Mouse (Mus musculus): ENCODE data around the gene Sema4d. TPM values are rescaled to one million over a fixed set of nuclear protein-coding genes. Genes with fewer than 3 reads are reported as not detected.

Sema4d gene
- polyA plus RNA-seq, 1 experiment, result 3.1 TPM

- no peak overlapping the region for H3K4me3 ChIP-seq (ENCODE audit: insufficient read depth, low read length)
- peaks cover 9% of the 10 kb centered on the region; the same call in 1 of the 2 replicates for H3K4me1 ChIP-seq (ENCODE audit: control insufficient read depth, insufficient read depth, low read length)
- no peak for TF ChIP-seq POLR2A (IDR thresholded peaks at IDR 0.05; ENCODE audit: low read depth, low read length)
- TF ChIP-seq CTCF (IDR thresholded peaks at IDR 0.05; ENCODE audit: borderline replicate concordance, insufficient read depth, low read length), result no peak
- H3K27ac ChIP-seq (ENCODE audit: insufficient read depth, low read length), result no peak overlapping the region
These were observed 26.0 kb downstream of the Sema4d start for GRCm38 (mm10) chr13:51767513-51767912.

- H3K4me3 ChIP-seq (ENCODE audit: insufficient read depth, low read length), result no peak overlapping the region
- no peak for TF ChIP-seq CTCF (IDR thresholded peaks at IDR 0.05; ENCODE audit: borderline replicate concordance, insufficient read depth, low read length)
- TF ChIP-seq POLR2A (IDR thresholded peaks at IDR 0.05; ENCODE audit: low read depth, low read length), result no peak
- H3K4me1 ChIP-seq (ENCODE audit: control insufficient read depth, insufficient read depth, low read length), result peaks cover 9% of the 10 kb centered on the region; the same call in 1 of the 2 replicates
- H3K27ac ChIP-seq (ENCODE audit: insufficient read depth, low read length), result no peak overlapping the region
These were observed 26.8 kb downstream of the Sema4d start for GRCm38 (mm10) chr13:51766756-51767155.

GRCm38 (mm10) chr13:51765369-51765768, 28.2 kb downstream of the Sema4d start:
- Histone ChIP-seq H3K27ac (ENCODE audit: insufficient read depth, low read length) (no peak overlapping the region), H3K4me1 (ENCODE audit: control insufficient read depth, insufficient read depth, low read length) (peaks cover 9% of the 10 kb centered on the region; the same call in 1 of the 2 replicates), H3K4me3 (ENCODE audit: insufficient read depth, low read length) (no peak overlapping the region)
- TF ChIP-seq CTCF (IDR thresholded peaks at IDR 0.05; ENCODE audit: borderline replicate concordance, insufficient read depth, low read length), result no peak

- no peak overlapping the region for H3K4me3 ChIP-seq (ENCODE audit: insufficient read depth, low read length)
- peak overlapping the region; percentile 50 for H3K27ac ChIP-seq (ENCODE audit: insufficient read depth, low read length)
- TF ChIP-seq CTCF (IDR thresholded peaks at IDR 0.05; ENCODE audit: borderline replicate concordance, insufficient read depth, low read length) (no peak), POLR2A (IDR thresholded peaks at IDR 0.05; ENCODE audit: low read depth, low read length) (no peak)
- H3K4me1 ChIP-seq (ENCODE audit: control insufficient read depth, insufficient read depth, low read length), result peaks cover 9% of the 10 kb centered on the region; the same call in 1 of the 2 replicates
These were observed 30.4 kb downstream of the Sema4d start for GRCm38 (mm10) chr13:51763019-51763698.

GRCm38 (mm10) chr13:51761186-51761813, 32.2 kb downstream of the Sema4d start:
- no peak overlapping the region for H3K4me3 ChIP-seq (ENCODE audit: insufficient read depth, low read length)
- TF ChIP-seq CTCF (IDR thresholded peaks at IDR 0.05; ENCODE audit: borderline replicate concordance, insufficient read depth, low read length) (no peak), POLR2A (IDR thresholded peaks at IDR 0.05; ENCODE audit: low read depth, low read length) (no peak)
- peaks cover 9% of the 10 kb centered on the region; the same call in 1 of the 2 replicates for H3K4me1 ChIP-seq (ENCODE audit: control insufficient read depth, insufficient read depth, low read length)
- no peak overlapping the region for H3K27ac ChIP-seq (ENCODE audit: insufficient read depth, low read length)

- Histone ChIP-seq H3K4me1 (ENCODE audit: control insufficient read depth, insufficient read depth, low read length) (peaks cover 9% of the 10 kb centered on the region; the same call in 1 of the 2 replicates), H3K27ac (ENCODE audit: insufficient read depth, low read length) (no peak overlapping the region), H3K4me3 (ENCODE audit: insufficient read depth, low read length) (no peak overlapping the region)
- TF ChIP-seq CTCF (IDR thresholded peaks at IDR 0.05; ENCODE audit: borderline replicate concordance, insufficient read depth, low read length) (no peak), POLR2A (IDR thresholded peaks at IDR 0.05; ENCODE audit: low read depth, low read length) (no peak)
These were observed 34.1 kb downstream of the Sema4d start for GRCm38 (mm10) chr13:51759256-51759987.

GRCm38 (mm10) chr13:51758428-51758827, 35.1 kb downstream of the Sema4d start:
- no peak for TF ChIP-seq POLR2A (IDR thresholded peaks at IDR 0.05; ENCODE audit: low read depth, low read length)
- TF ChIP-seq CTCF (IDR thresholded peaks at IDR 0.05; ENCODE audit: borderline replicate concordance, insufficient read depth, low read length), result no peak
- no peak overlapping the region for H3K27ac ChIP-seq (ENCODE audit: insufficient read depth, low read length)
- peaks cover 8% of the 10 kb centered on the region; the same call in 1 of the 2 replicates for H3K4me1 ChIP-seq (ENCODE audit: control insufficient read depth, insufficient read depth, low read length)
- no peak overlapping the region for H3K4me3 ChIP-seq (ENCODE audit: insufficient read depth, low read length)

- H3K4me1 ChIP-seq (ENCODE audit: control insufficient read depth, insufficient read depth, low read length), result no peaks in the 10 kb centered on the region
- no peak overlapping the region for H3K27ac ChIP-seq (ENCODE audit: insufficient read depth, low read length)
- H3K4me3 ChIP-seq (ENCODE audit: insufficient read depth, low read length), result no peak overlapping the region
- TF ChIP-seq POLR2A (IDR thresholded peaks at IDR 0.05; ENCODE audit: low read depth, low read length) (no peak), CTCF (IDR thresholded peaks at IDR 0.05; ENCODE audit: borderline replicate concordance, insufficient read depth, low read length) (no peak)
These were observed 36.4 kb downstream of the Sema4d start for GRCm38 (mm10) chr13:51757099-51757498.

- Histone ChIP-seq H3K4me3 (ENCODE audit: insufficient read depth, low read length) (no peak overlapping the region), H3K4me1 (ENCODE audit: control insufficient read depth, insufficient read depth, low read length) (no peaks in the 10 kb centered on the region), H3K27ac (ENCODE audit: insufficient read depth, low read length) (no peak overlapping the region)
- TF ChIP-seq CTCF (IDR thresholded peaks at IDR 0.05; ENCODE audit: borderline replicate concordance, insufficient read depth, low read length) (no peak), POLR2A (IDR thresholded peaks at IDR 0.05; ENCODE audit: low read depth, low read length) (no peak)
These were observed 37.0 kb downstream of the Sema4d start for GRCm38 (mm10) chr13:51756563-51756962.
